Mouse (Mus musculus): Measurements from ENCODE around the gene Ccdc65. TPM values are rescaled to one million over a fixed set of nuclear protein-coding genes. Genes with fewer than 3 reads are reported as not detected.
A peak's percentile ranks its signal among the peaks of the same experiment; 100 is the strongest.

Ccdc65 gene
- polyA plus RNA-seq, 1 experiment: not detected

DNA sequence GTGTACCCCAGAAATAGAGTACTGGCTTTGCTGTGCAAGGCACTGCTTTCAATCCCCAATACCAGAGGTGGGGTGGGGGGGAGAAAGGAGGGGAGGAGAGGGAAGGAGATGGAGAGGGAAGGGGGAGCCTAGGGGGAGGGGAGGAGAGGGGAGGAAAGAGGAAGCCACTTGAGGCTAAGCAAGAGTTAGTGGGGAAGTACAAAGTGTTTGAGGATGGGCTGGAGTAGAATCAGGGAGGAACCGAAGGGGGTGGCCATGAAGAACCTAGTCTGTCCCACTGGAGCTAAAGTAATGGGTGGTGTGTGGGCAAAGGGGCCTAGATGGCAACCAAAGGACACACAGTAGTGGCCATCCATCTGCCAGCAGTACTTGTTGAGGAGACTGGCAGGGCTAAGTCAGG, 24.3 kb upstream of the Ccdc65 start:
- TF ChIP-seq POLR2A (IDR thresholded peaks at IDR 0.05; ENCODE audit: borderline replicate concordance, control insufficient read depth, low read depth, low read length) (no peak), CTCF (IDR thresholded peaks at IDR 0.05; ENCODE audit: control insufficient read depth, insufficient read depth, low read length) (no peak)
- WGBS: 0% methylated on average over 1 of the region's 1 CpGs
- Histone ChIP-seq H3K27ac (ENCODE audit: control insufficient read depth, insufficient read depth, low read depth, low read length, poor library complexity) (peak overlapping the region; percentile 80), H3K4me3 (replicated peaks; ENCODE audit: control insufficient read depth, low read depth, low read length) (no peak overlapping the region), H3K4me1 (ENCODE audit: control insufficient read depth, insufficient read depth, low read length) (peaks cover 6% of the 10 kb centered on the region)

DNA sequence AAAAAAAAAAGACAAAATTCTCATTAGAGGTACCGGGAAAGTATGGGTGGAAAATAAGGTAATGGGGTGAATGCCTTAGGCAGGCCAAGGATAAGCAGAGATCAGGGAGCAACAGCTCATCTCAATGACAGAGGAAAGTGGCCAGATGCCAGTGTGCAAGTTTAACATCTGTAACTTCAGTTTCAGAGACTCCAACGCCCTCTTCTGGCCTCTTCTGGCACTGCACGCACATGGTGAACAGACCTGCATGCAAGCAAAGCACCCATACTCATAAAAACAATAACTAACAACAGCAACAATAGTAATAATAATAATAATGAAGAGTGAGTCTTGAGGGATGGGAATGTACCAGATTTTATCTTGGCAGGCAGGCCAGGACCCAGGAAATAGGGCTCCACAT, 22.1 kb upstream of the Ccdc65 start:
- TF ChIP-seq POLR2A (IDR thresholded peaks at IDR 0.05; ENCODE audit: borderline replicate concordance, control insufficient read depth, low read depth, low read length) (no peak), CTCF (IDR thresholded peaks at IDR 0.05; ENCODE audit: control insufficient read depth, insufficient read depth, low read length) (peak; percentile 25; the same call in 1 of the 2 replicates)
- no peak overlapping the region for H3K27ac ChIP-seq (ENCODE audit: control insufficient read depth, insufficient read depth, low read depth, low read length, poor library complexity)
- H3K4me1 ChIP-seq (ENCODE audit: control insufficient read depth, insufficient read depth, low read length): peaks cover 8% of the 10 kb centered on the region
- no peak overlapping the region for H3K4me3 ChIP-seq (replicated peaks; ENCODE audit: control insufficient read depth, low read depth, low read length)
- 73% methylated on average over 3 of the region's 3 CpGs for WGBS

DNA sequence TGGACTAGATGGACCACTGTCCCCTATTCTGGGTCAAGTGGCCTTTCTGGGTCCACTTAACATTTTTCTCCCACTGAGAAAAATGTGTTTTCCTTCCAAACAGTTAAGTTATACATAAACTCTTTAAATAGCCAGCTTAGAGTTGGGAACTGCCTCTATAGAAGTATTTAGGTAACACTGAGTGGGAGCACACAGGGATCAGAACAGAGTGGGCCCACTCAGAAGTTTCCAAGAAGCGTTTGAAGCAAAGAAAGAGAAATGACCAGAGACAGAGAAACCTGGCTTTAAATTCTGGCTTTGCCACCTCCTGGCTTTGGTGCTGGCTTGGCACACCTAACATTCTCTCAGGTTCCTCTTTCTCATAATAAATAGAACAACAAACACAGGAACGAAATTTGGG, 18.3 kb upstream of the Ccdc65 start:
- Histone ChIP-seq H3K4me3 (replicated peaks; ENCODE audit: control insufficient read depth, low read depth, low read length) (no peak overlapping the region), H3K27ac (ENCODE audit: control insufficient read depth, insufficient read depth, low read depth, low read length, poor library complexity) (no peak overlapping the region), H3K4me1 (ENCODE audit: control insufficient read depth, insufficient read depth, low read length) (peaks cover 6% of the 10 kb centered on the region)
- 41% methylated on average over 2 of the region's 2 CpGs for WGBS
- no peak for TF ChIP-seq POLR2A (IDR thresholded peaks at IDR 0.05; ENCODE audit: borderline replicate concordance, control insufficient read depth, low read depth, low read length)
- no peak for TF ChIP-seq CTCF (IDR thresholded peaks at IDR 0.05; ENCODE audit: control insufficient read depth, insufficient read depth, low read length)

DNA sequence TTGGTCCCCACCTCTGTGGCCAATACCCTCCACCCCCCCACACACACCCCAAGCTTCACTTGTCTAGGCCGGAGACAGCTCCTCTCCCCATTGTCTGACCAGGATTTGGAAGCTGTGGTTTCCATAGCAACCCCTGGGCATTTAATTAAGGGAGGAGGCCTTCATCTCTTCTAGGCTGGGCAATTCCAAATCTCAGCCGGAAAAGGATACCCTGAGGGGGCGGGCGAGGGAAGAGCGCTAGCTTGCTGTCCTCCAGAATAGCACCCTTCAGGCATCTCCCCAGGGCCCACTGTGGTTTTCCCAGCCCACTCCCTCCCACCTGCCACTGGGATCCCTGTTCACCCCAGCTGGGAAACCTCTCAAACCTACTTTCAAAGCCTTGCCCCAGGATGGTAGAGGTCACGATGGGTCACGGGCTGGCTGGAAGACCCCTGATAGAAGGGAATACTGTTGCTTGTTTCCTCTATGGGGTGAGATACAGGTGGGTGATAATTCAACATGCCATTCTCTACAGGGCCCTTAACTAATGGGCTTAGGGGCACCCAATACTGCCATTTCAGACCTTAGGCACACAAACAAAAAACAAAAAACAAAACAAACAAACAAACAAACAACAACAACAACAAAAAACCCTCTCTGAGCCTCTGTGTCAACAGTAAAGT, 16.4 kb upstream of the Ccdc65 start:
- TF ChIP-seq CTCF (IDR thresholded peaks at IDR 0.05; ENCODE audit: control insufficient read depth, insufficient read depth, low read length) (no peak), POLR2A (IDR thresholded peaks at IDR 0.05; ENCODE audit: borderline replicate concordance, control insufficient read depth, low read depth, low read length) (no peak)
- no peak overlapping the region for H3K4me3 ChIP-seq (replicated peaks; ENCODE audit: control insufficient read depth, low read depth, low read length)
- H3K27ac ChIP-seq (ENCODE audit: control insufficient read depth, insufficient read depth, low read depth, low read length, poor library complexity): 0 out of 2 replicates have a peak overlapping the region, but pooled peaks have one; percentile 10
- 83% methylated on average over 7 of the region's 7 CpGs for WGBS
- peaks cover 6% of the 10 kb centered on the region for H3K4me1 ChIP-seq (ENCODE audit: control insufficient read depth, insufficient read depth, low read length)

DNA sequence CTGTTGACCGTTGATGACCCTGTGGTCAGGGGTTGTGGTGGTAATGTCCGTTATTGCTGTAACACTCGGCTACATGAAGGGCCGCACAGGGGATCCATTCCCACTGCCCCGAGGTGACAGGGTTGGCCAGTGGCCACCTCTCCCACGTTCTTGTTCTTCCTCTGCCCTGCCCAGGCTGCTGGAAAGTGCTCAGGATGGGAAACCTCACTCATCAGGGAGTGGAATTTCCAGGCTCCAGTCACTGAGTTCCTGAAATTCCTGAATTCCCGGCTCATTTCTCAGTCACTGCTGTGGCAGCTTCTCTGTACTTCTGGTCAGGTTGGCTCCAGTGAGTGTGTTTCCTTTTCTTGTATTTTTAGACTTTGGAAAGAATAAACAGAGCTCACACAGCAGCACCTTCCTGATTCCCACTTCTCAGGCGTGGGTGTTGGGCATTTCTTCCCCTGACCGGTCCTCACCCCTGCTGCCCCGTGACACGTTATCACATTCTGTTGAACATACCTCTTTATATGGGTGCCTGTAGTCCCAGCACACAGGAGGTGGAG, 15.8 kb upstream of the Ccdc65 start:
- peaks cover 6% of the 10 kb centered on the region for H3K4me1 ChIP-seq (ENCODE audit: control insufficient read depth, insufficient read depth, low read length)
- 29% methylated on average over 11 of the region's 11 CpGs for WGBS
- no peak overlapping the region for H3K4me3 ChIP-seq (replicated peaks; ENCODE audit: control insufficient read depth, low read depth, low read length)
- peak overlapping the region; percentile 38 for H3K27ac ChIP-seq (ENCODE audit: control insufficient read depth, insufficient read depth, low read depth, low read length, poor library complexity)
- no peak for TF ChIP-seq POLR2A (IDR thresholded peaks at IDR 0.05; ENCODE audit: borderline replicate concordance, control insufficient read depth, low read depth, low read length)
- TF ChIP-seq CTCF (IDR thresholded peaks at IDR 0.05; ENCODE audit: control insufficient read depth, insufficient read depth, low read length): no peak

DNA sequence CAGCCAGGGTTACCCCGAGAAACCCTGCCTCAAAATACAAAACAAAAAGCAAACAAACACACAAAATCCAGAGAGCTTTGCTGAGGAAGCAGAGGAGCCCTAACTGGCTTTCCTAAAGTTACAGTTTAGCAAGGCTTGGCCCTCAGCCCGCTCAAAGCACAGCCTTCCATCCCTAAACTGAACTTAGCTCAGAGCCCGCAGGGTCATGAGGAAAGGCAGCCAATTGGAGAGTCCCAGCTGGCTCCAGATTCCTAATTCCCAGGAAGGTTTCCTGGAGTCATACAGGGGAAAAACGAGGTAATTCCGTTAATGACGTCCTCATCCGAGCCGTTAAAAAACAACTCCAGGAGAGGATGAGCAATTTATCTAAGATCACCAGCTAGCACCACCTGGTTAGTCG, 12.3 kb upstream of the Ccdc65 start:
- H3K27ac ChIP-seq (ENCODE audit: control insufficient read depth, insufficient read depth, low read depth, low read length, poor library complexity): no peak overlapping the region
- WGBS: 61% methylated on average over 9 of the region's 9 CpGs
- TF ChIP-seq POLR2A (IDR thresholded peaks at IDR 0.05; ENCODE audit: borderline replicate concordance, control insufficient read depth, low read depth, low read length) (no peak), CTCF (IDR thresholded peaks at IDR 0.05; ENCODE audit: control insufficient read depth, insufficient read depth, low read length) (no peak)
- no peak overlapping the region for H3K4me3 ChIP-seq (replicated peaks; ENCODE audit: control insufficient read depth, low read depth, low read length)
- peaks cover 5% of the 10 kb centered on the region for H3K4me1 ChIP-seq (ENCODE audit: control insufficient read depth, insufficient read depth, low read length)

DNA sequence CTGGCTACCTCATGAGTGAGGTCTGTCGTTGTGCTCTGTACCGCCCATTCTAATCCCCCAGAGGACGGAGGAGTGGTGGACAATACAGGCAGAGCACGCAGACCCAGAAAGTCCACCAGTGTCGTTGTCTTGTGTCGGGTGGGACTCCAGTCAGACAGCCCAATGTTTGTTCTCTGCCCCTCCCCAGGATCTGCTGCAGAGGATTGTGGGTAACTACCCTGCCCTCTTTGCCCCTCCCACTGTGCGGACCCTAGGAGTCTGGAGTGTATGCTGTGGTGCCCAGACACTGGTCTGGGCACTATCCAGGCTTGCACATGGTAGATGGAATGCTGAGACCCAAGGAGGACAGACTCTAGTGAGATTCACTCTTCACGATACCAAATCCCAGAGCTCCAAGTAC, 11.8 kb upstream of the Ccdc65 start:
- Histone ChIP-seq H3K27ac (ENCODE audit: control insufficient read depth, insufficient read depth, low read depth, low read length, poor library complexity) (no peak overlapping the region), H3K4me1 (ENCODE audit: control insufficient read depth, insufficient read depth, low read length) (peaks cover 3% of the 10 kb centered on the region), H3K4me3 (replicated peaks; ENCODE audit: control insufficient read depth, low read depth, low read length) (no peak overlapping the region)
- no peak for TF ChIP-seq CTCF (IDR thresholded peaks at IDR 0.05; ENCODE audit: control insufficient read depth, insufficient read depth, low read length)
- TF ChIP-seq POLR2A (IDR thresholded peaks at IDR 0.05; ENCODE audit: borderline replicate concordance, control insufficient read depth, low read depth, low read length): no peak
- 69% methylated on average over 8 of the region's 8 CpGs for WGBS

DNA sequence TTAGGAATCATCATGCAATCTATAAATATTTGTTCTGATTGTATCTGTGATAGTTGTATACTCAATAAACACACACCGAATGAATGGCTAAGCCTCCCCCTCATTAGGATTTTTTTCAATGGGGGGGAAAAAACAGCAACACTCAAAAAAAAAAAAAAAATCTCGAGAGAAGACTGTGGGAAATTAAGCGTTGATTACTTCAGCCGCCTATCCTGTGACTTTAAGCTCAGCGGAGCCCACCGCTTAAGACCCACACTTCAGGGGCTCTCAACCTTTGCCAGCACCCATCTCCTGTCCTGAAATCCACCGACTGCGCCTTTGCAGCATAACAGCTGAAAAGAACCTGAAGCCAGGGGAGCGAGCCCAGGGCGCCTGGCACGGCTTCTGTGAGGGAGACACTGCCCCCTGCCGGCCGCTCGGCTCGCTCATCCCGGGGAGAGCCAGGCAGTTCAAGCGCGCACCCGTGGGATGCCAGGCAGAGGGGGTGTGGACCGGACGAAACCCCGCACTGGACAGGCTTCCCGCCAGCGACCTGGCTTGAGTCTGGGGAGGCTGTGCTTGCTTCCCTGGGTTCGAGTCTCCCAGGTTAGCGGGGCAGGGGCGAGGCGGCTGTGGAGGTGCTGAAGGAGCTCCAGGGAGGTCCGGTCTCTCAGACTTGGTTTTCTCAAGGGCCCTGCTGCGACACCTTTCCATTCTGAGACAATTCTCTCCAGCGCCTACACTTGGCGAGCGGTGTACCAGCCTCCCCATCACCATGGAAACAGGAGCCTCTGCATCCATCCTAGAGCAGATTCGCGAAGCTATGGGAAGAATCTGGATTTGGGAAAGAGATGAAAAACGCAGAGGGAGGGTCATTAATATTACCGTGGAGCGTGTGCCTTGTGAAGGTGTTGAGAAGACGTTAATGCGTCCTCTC, 8.6 kb upstream of the Ccdc65 start:
- H3K4me3 ChIP-seq (replicated peaks; ENCODE audit: control insufficient read depth, low read depth, low read length): no peak overlapping the region
- H3K27ac ChIP-seq (ENCODE audit: control insufficient read depth, insufficient read depth, low read depth, low read length, poor library complexity): no peak overlapping the region; the same call in 1 of the 2 replicates
- TF ChIP-seq POLR2A (IDR thresholded peaks at IDR 0.05; ENCODE audit: borderline replicate concordance, control insufficient read depth, low read depth, low read length): no peak
- TF ChIP-seq CTCF (IDR thresholded peaks at IDR 0.05; ENCODE audit: control insufficient read depth, insufficient read depth, low read length): peak; percentile 85
- no peaks in the 10 kb centered on the region for H3K4me1 ChIP-seq (ENCODE audit: control insufficient read depth, insufficient read depth, low read length)
- 9% methylated on average over 40 of the region's 40 CpGs for WGBS

Measured in bone marrow, adult 2 months (tissue).